Mouse (Mus musculus) megakaryocyte, embryonic 14.5 days (primary cell): ENCODE data around the gene Rnf114. TPM values are rescaled to one million over a fixed set of nuclear protein-coding genes. Genes with fewer than 3 reads are reported as not detected.

ENCODE experiments used
- H3K27me3 ChIP-seq: replicated peaks from 2 replicates; pipeline ENCODE3; 2012; ENCODE audit warnings: inconsistent platforms
- H3K36me3 ChIP-seq: replicated peaks from 2 replicates; pipeline ENCODE3; 2012; ENCODE audit warnings: low read length, inconsistent platforms, mixed read lengths
- H3K4me1 ChIP-seq: 2 replicates; pipeline ENCODE4 v1.6.1; 2012; ENCODE audit warnings: inconsistent platforms
- H3K4me3 ChIP-seq: replicated peaks from 2 replicates; pipeline ENCODE3; 2012; ENCODE audit warnings: moderate library complexity, mild to moderate bottlenecking, inconsistent platforms
- H3K9me3 ChIP-seq: 2 replicates; pipeline ENCODE4 v1.6.1; 2012; ENCODE audit warnings: inconsistent platforms
- FLI1 ChIP-seq: IDR thresholded peaks from 2 replicates; pipeline ENCODE4 v1.6.1; 2012; ENCODE audit warnings: low read length, inconsistent platforms, mixed read lengths
- GATA1 ChIP-seq: IDR thresholded peaks from 3 replicates; pipeline ENCODE4 v1.6.1; 2012; ENCODE audit warnings: mixed read lengths, low read length, inconsistent platforms, borderline replicate concordance
- polyA plus RNA-seq: library from polyadenylated mRNA; stranded (reverse); fragments of >175 nt; gene quantifications from 2 replicates; pipeline ENCODE4 v1.2.3, GENCODE M21; 2012; ENCODE audit warnings: low replicate concordance; ENCODE audit not compliant: insufficient read depth

The Rnf114 gene
- polyA plus RNA-seq, 1 experiment = 26.3 TPM

- peaks cover 24% of the 10 kb centered on the region for H3K36me3 ChIP-seq
- no peak for TF ChIP-seq GATA1
- no peak for TF ChIP-seq FLI1
- H3K4me1 ChIP-seq = peaks cover 66% of the 10 kb centered on the region
- H3K27me3 ChIP-seq = no peaks in the 10 kb centered on the region
- no peaks in the 10 kb centered on the region for H3K9me3 ChIP-seq
- peak overlapping the region; percentile 98 for H3K4me3 ChIP-seq
These were observed 10.3 kb downstream of the Rnf114 start for GRCm38 (mm10) chr2:167502554-167503252.

DNA sequence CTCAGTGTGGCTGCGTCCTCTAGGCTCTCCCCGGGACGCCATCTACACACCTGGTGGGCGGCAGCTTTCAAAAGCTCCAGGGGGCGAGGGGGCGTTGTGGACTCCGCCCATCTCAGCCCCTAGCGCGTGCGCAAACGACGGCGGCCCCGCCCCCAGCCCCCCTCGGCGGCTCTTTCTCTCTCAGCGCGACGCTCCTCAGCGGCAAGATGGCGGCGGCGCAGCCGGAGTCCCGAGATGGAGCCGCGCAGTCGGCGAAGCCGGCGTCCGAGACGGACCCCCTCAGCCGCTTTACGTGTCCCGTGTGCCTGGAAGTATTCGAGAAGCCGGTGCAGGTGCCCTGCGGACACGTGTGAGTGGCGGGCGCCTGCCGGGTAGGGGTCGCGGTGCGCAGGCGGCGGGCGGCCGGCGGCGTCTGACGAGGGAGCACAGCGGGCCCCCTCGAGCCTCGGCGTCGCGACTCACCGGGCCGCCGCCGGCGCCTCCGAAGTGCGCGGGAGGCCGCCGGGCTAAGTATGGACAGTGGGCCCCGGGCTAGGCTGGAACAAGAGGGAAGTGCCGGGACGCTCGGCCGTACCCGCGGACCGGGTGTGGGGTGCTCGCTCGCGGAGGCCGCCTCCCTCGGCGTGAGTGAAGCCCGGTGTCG is 10.9 kb downstream of the Rnf114 start:
- Histone ChIP-seq H3K4me3 (peak overlapping the region; percentile 98), H3K9me3 (no peaks in the 10 kb centered on the region), H3K36me3 (peaks cover 30% of the 10 kb centered on the region), H3K27me3 (no peaks in the 10 kb centered on the region), H3K4me1 (peaks cover 70% of the 10 kb centered on the region)
- TF ChIP-seq GATA1 = no peak
- TF ChIP-seq FLI1 = no peak

DNA sequence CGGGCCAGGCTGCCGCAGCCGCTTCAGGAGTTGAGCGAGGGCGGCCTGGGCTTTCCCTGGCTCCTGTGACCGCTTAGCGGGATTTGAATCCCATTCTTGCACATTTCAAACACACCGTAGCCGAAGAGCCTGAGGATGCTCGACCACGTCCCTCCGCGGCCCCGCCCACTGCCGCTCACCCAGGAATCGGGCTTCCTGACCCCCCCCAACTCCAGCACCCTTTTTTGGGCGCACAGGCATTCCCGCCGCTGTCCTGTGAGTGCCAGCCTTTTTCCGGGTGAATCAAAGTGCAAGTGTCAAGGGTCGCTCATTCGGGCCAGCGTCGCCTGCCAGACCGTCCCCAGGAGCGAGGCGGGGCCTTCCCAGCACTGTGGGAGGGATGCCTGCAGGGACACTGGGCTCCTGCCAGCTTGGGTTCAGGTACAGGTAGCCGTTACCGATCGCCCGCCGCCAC is 11.5 kb downstream of the Rnf114 start:
- H3K27me3 ChIP-seq = no peaks in the 10 kb centered on the region
- no peak for TF ChIP-seq FLI1
- no peak for TF ChIP-seq GATA1
- peaks cover 71% of the 10 kb centered on the region for H3K4me1 ChIP-seq
- peak overlapping the region; percentile 98 for H3K4me3 ChIP-seq
- H3K9me3 ChIP-seq = no peaks in the 10 kb centered on the region
- H3K36me3 ChIP-seq = peaks cover 36% of the 10 kb centered on the region

DNA sequence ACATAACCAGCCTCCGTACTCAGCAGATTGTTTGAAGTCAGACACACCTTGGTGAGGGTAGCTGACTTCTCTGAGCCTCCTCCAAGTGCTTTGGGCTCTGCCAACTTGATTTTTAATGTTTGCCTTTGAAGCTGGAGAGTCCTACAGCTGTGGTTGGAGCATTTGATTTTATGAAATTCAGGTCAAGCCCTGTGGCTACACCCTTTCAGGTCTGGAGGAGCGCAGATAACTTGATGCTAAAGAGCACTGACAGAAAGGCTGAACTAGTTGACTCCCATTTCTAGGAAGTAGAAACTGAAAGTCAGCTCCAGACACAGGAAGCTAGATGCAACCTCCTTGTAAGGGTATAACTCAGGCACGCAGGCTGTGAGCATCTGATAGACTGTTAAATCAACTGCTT is 12.7 kb downstream of the Rnf114 start:
- H3K36me3 ChIP-seq = peaks cover 46% of the 10 kb centered on the region
- no peaks in the 10 kb centered on the region for H3K9me3 ChIP-seq
- H3K27me3 ChIP-seq = no peaks in the 10 kb centered on the region
- H3K4me1 ChIP-seq = peaks cover 79% of the 10 kb centered on the region
- no peak for TF ChIP-seq FLI1
- no peak for TF ChIP-seq GATA1
- H3K4me3 ChIP-seq = peak overlapping the region; percentile 98

- TF ChIP-seq GATA1 (no peak), FLI1 (no peak)
- H3K4me1 ChIP-seq = peaks cover 86% of the 10 kb centered on the region
- H3K9me3 ChIP-seq = no peaks in the 10 kb centered on the region
- H3K4me3 ChIP-seq = no peak overlapping the region
- H3K36me3 ChIP-seq = peaks cover 62% of the 10 kb centered on the region
- H3K27me3 ChIP-seq = no peaks in the 10 kb centered on the region
These were observed 14.3 kb downstream of the Rnf114 start for GRCm38 (mm10) chr2:167506546-167507260.

GRCm38 (mm10) chr2:167507719-167508385 is 15.4 kb downstream of the Rnf114 start:
- Histone ChIP-seq H3K4me3 (peak overlapping the region; percentile 42), H3K36me3 (peaks cover 74% of the 10 kb centered on the region), H3K27me3 (no peaks in the 10 kb centered on the region), H3K4me1 (peaks cover 91% of the 10 kb centered on the region), H3K9me3 (no peaks in the 10 kb centered on the region)
- TF ChIP-seq FLI1 (no peak), GATA1 (no peak)

DNA sequence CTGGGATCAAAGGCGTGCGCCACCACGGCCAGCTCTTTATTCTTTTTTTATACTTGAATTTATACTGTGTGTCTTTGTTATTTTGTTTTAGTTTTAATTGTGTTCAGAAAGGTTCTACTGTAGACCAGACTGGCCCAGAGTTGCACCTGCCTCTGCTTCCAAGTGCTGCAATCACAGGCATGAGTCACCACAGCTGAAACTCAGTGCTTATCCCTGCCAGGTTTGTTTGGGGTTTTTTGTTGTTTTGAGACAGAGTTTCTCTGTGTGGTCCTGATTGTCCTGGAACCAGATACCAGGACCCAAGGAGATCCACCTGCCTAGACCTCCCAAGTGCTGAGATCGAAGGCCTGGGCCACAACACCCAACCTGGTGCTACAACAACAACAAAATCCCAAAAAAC is 16.1 kb downstream of the Rnf114 start:
- TF ChIP-seq GATA1 (no peak), FLI1 (no peak)
- H3K4me3 ChIP-seq = no peak overlapping the region
- no peaks in the 10 kb centered on the region for H3K27me3 ChIP-seq
- H3K36me3 ChIP-seq = peaks cover 81% of the 10 kb centered on the region
- no peaks in the 10 kb centered on the region for H3K9me3 ChIP-seq
- peaks cover 89% of the 10 kb centered on the region for H3K4me1 ChIP-seq

DNA sequence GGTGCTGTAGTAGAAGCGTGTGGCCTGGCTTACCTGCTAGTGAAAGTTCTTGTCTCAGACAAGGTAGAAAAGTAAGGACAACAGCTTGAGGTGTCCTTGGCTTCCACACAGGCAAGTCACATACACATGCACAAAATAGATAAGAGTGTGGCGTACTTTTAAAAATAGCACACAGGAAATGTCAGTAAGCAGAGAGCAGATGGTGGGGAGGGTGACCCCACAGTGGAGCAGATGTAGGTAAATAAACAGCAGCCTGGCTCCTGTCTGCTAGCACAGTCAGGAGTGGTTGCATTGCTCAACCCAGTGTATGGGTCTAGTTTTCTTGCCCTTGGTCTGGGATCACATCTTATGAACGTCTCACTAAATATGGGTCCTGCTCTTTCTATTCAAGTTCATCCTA is 18.0 kb downstream of the Rnf114 start:
- H3K36me3 ChIP-seq = peaks cover 94% of the 10 kb centered on the region
- H3K4me3 ChIP-seq = peak overlapping the region; percentile 84
- H3K9me3 ChIP-seq = no peaks in the 10 kb centered on the region
- peaks cover 72% of the 10 kb centered on the region for H3K4me1 ChIP-seq
- H3K27me3 ChIP-seq = no peaks in the 10 kb centered on the region
- no peak; the same call in 2 of the 3 replicates for TF ChIP-seq GATA1
- TF ChIP-seq FLI1 = no peak

DNA sequence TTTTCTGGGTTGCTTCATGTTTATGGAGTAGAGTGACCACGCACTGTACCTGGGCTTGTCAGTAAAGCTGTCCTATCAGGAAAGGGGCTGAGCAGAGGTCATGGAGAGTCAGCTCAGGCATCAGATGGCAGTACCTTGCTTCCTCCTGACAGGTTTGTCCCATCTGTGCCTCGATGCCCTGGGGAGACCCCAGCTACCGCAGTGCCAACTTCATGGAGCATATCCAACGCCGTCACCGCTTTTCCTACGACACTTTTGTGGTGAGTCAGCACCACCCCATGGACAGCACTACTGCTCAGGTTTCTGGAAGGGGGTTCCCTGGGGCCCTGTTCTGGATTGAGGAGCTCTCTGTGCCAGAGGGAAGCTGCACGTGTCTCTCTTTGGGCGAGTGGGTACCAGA is 19.9 kb downstream of the Rnf114 start:
- no peak overlapping the region for H3K4me3 ChIP-seq
- no peaks in the 10 kb centered on the region for H3K27me3 ChIP-seq
- peaks cover 53% of the 10 kb centered on the region for H3K4me1 ChIP-seq
- TF ChIP-seq GATA1 = no peak
- TF ChIP-seq FLI1 = no peak
- H3K9me3 ChIP-seq = no peaks in the 10 kb centered on the region
- H3K36me3 ChIP-seq = peaks cover 98% of the 10 kb centered on the region

- peaks cover 47% of the 10 kb centered on the region for H3K4me1 ChIP-seq
- no peaks in the 10 kb centered on the region for H3K27me3 ChIP-seq
- H3K4me3 ChIP-seq = no peak overlapping the region
- H3K36me3 ChIP-seq = peaks cover 98% of the 10 kb centered on the region
- H3K9me3 ChIP-seq = no peaks in the 10 kb centered on the region
- TF ChIP-seq FLI1 = no peak
- TF ChIP-seq GATA1 = no peak
These were observed 20.5 kb downstream of the Rnf114 start for GRCm38 (mm10) chr2:167512970-167513369.
